Mouse (Mus musculus) large intestine, adult 2 months (tissue): ENCODE data around the gene Ifit2. TPM values are rescaled to one million over a fixed set of nuclear protein-coding genes. Genes with fewer than 3 reads are reported as not detected.

Experiments used
- DNase-seq: peaks from one replicate; pipeline ENCODE4 v3.0.0-alpha.2; 2012; ENCODE audit warnings: low read depth, low spot score
- WGBS: fragments of 180-500 bp; shearing (Covaris S2); methylation state at CpG from one replicate; pipeline ENCODE4 v1.1.7; 2018; 5-methylcytosine and 5-hydroxymethylcytosine counted together
- polyA plus RNA-seq: library from polyadenylated mRNA; depleted of rRNA; stranded (reverse); fragments of >200 nt; gene quantifications from 2 replicates; pipeline ENCODE4 v1.2.3, GENCODE M21; 2012; rRNA removed

The Ifit2 gene
- polyA plus RNA-seq, result 0.63 and 1.3 TPM in 2 replicates

DNA sequence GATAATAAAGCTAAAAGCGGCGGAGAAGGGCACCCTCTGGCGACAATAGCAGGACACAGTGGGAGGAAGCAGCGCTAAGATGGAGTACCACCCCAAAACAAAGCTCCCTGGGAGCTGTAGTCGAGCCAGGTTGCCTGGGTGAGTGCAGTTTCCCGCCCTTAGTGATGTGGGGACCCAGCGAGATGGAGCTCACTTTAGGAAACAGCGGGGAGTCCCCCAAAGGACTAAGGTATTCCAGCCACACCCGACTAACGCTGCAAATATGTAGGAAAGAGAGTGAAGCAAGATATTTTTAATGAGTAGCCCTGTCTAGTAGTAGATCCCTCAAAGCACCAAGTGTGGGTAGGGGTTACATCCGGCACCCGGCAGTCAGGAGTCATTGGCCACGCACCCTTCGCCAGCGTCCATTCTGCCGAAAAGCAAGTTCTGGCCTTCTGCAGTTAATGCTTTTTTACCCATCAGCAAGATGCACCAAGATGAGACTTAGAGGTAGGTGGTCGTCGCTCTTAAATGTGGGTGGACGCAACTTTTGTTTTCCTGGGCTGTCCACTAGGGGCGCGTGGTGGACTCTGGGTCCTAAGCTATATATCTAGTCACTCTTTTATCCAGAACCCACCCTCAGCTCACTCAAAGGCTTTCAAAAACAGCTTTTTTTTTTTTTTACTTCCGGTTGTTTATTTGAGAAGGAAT, at the start of gene Ifit2:
Ifit2 (plus strand) TSS at position 161 of the 690 bp plus-strand sequence.
- 5% methylated on average over 22 of the region's 22 CpGs for WGBS
- no peak for DNase-seq

DNA sequence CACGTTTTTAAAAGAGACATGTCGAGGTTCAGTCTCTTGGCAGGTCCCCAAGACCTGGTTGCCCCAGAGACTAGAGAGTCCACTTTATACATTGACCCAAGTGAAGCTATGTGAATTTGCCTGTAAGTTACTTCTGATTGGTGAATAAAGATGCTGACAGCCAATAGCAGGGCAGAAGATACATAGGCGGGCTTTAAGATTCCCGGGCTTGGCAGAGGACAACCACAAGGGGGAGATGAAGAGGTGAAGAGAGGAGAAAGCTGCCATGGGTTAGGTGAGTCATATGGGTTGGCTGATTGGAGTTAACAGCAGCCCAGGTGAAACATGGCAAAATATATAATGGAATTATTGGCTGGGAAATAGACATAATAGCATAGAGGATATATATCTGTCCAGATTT, 49.7 kb upstream of the Ifit2 start:
- 29% methylated on average over 4 of the region's 4 CpGs for WGBS
- DNase-seq, result peak; percentile 76

DNA sequence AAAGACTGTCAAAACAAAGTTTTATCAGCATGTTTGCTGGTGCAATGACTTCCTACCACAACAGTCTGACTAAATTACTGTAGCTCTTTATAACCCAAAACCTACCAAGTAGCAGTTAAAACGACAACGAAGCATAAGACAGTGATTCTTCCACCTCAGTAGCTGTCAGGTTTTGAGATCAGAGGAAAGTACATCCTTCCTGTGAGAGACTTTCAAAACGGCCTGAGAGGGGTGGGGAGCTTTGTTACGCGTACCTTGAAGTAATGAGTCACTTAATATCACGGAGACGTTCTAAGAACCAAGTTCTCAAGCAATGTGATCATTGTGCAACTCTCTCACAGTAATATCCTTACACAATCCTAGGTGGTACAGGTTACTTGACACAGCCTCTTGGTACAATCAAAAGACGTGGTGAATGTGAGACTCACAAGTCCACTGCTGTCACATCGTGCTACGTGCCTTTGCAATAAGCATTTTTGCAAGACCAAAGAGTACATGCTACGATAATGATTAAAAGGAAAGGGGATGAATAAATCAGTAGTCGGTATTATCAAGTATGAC, 45.3 kb upstream of the Ifit2 start:
- WGBS, result 81% methylated on average over 12 of the region's 12 CpGs
- DNase-seq, result no peak

DNA sequence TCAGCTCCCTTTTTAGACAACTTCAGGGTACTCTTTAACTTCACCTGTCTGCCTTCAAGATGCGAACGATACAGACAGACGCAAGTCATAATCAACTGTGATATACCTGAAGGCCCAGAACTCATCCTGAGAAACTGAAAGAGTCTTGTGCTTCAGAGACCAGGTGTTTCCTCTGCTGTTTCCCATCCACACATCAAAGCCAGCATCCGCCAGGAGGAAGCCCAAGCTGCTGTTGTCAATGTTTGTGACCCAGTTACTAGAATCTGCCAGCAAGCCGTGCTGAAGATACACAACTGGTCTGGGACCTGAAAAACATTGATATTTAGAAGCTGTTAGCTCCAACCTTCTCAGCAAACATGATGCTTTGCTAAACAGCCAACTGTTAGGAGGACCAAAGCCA, 39.8 kb upstream of the Ifit2 start:
- WGBS, result 72% methylated on average over 5 of the region's 5 CpGs
- no peak for DNase-seq

DNA sequence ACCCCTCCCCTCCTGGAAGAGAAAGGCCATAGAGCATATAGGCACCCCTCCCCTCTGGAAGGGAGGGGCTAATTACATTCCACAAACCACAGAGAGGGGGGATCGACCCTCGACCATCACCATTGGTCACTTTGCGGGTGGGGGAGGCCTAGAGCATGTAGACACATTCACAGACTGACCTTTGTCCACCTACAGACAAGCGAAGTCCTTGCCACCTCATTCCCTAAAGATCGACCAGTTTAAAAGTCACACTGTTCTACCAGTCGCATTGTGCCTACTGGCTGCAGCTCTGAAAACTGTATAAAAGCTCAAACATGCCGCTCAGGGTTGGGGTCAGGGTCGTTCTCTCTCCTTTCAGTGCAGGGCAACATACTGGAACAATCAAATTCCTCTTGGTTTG, 39.0 kb upstream of the Ifit2 start:
- WGBS, result 53% methylated on average over 8 of the region's 8 CpGs

DNA sequence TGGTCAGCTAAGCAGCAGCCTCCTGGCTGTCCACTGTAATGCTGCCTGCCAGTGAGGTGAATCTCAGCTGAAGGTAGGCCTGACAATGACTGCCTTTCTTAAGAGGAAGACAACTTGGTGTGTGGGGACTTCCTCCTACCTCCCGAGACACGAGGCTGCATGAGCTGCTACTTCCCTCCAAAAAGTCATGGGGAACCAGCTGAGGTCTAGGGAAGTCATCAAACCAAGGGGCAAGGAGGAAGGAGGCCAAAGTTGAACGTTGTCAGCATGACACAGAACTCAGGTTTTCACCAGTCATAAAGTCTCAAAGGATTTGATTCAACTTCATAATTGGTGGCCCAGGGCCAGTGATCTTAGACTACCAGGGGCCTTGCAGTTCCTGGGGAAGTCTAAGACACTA, 34.8 kb upstream of the Ifit2 start:
- DNase-seq, result no peak

More for the DNA sequence above, 39.0 kb upstream of the Ifit2 start:
- no peak for DNase-seq

DNA sequence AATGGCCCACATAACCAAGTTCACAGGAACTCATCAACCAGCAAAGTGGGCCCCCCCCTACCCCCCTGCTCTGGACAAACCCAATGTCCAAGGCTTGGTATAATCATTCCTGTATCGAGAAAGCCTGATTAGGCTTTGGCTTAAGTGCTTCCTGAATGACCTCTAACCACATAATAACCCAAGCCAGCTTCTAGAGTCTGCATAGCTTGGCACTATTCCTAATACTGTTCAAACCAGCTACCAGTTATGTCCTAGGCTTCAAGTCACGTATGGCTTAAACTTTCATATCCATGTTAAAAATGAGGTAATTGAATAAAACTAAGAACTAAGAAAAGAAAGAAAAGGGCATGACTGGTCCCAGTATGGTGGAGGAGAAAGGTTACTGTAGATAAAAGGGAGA, 34.1 kb upstream of the Ifit2 start:
- WGBS, result 55% methylated on average over 2 of the region's 2 CpGs
- no peak for DNase-seq

More for the DNA sequence above, 34.8 kb upstream of the Ifit2 start:
- 44% methylated on average over 3 of the region's 3 CpGs for WGBS

DNA sequence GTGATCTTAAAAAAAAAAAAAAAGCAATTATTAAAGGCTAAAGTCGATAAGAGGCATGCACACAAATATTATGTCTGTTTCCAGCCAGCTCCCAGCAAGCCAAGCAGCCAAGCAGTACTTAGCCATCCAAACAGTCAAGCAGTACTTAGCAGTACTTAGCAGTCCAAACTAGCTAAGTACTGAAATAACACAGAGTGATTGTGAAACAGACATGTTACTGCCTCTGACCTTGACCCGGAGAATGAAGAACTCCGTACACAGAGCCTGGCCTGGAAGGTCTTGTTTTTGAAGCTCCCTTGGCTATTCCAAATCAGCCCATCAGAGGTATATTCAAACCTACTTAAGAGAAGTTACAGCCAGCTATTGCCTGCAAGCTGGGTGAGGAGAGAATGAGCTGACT, 33.3 kb upstream of the Ifit2 start:
- WGBS, result 58% methylated on average over 3 of the region's 3 CpGs
- DNase-seq, result no peak

DNA sequence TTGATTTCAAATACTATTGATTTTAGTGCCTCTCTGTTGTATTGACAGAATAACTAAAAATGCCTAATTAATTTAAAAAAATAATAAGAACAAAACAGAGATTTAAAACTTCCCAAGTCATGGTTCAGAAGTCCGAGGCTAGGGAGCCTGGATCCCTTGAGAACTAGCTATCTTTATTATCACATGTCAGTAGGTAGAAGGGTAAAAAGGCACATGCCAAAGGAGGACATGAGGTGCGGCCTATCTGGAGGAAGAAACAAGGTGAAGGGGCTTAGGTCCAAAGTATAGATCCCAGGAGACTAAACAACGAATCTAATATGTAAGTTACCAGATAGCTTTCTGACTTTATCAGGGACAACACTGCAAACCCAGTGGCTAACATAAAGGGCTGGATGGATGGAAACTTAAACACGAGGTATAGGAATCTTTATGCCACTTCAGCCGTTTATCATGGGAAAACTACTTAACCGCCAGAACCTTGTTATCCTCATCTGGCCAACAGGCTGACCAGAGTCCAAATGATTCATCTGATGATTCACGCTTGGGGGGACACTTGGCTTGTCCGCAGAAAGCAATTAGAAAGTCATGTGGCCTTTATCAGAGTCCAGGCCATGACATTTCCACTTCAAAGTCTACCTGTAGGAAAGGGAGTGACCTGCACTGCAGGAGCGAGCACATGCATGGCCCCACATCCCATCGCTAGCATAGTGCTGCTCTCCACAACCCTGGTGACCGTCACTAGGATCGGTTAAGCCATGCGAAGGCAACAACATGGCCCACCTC, 32.5 kb upstream of the Ifit2 start:
- no peak for DNase-seq
- WGBS, result 71% methylated on average over 13 of the region's 13 CpGs

DNA sequence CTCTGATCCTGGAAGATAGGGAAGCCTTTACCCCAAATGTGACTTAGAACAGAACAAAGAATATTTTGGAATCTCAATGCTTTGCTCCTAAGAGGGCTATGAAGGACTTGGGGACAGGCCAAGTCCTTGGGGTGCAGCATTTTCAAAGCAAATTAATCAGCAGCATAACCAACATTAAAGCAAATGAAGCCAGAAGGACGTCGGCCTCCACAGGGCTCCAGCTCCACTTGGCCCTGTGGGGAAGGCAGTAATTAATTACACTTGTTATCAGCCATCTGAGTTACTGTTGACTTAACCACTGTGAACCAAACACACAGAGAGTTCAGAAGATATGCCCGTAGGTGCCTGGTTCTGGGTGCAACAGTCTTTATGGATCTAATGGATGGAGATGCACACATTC, 31.7 kb upstream of the Ifit2 start:
- 69% methylated on average over 3 of the region's 3 CpGs for WGBS
- DNase-seq, result no peak

DNA sequence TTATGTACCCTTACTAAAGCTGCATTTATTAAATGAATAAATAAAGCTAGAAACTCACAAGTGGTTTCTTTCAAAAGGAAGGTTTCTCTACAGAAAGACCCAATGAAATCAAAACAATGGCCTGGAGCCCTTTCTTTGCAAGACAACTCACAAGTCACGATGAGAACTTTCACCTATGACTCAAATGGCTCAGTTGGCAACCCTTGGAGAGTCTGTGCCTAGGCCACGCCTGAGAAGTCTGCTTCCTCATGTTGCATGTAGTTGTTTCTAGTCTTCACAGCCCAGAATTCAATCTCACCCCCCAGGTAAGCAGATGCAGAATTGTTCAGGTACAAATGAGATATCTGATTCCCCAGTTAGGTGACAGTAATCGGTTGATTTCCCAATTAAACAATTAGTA, 30.8 kb upstream of the Ifit2 start:
- 40% methylated on average over 3 of the region's 3 CpGs for WGBS
- peak; percentile 60 for DNase-seq

DNA sequence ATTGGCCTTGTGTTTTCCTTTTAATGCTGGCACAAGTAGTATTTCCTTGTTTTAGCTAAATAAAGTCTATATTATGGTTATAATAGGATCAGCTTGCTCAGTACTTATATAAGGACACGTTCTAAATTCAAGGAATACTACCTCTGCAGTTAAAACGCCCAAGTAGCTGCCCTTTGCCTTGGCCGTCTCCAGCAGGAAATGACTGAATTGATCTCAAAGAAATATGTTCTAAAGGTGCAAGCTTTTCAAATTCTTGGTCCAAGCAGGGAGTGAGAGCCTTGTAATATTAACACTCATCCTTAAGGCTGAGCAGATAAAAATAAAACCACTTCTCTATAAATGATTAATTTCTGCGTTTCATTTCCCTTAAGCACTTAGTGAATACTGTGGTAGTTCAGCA, 30.4 kb upstream of the Ifit2 start:
- WGBS, result 52% methylated on average over 4 of the region's 4 CpGs
- DNase-seq, result no peak

DNA sequence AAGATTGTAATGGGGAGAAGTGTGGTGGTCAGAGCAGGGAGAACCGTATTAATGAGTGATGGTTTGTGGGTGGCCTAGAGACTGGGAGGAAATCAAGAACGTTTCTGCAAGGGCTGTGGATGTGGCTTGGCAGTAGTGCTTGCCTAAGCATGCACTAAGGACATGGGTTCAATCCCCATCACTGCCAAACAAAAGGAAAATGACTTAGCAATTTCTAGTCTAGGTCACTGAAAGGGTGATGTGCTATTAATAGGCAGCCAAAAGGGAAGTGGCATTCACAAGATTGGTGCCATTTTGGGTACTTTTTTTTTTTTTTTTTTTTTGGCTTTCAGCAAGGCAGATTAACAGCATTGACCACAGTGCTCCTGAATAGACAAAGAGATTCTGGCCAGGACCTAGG, 29.1 kb upstream of the Ifit2 start:
- whole genome bisulfite sequencing, result 78% methylated on average over 2 of the region's 2 CpGs
- no peak for DNase-seq

DNA sequence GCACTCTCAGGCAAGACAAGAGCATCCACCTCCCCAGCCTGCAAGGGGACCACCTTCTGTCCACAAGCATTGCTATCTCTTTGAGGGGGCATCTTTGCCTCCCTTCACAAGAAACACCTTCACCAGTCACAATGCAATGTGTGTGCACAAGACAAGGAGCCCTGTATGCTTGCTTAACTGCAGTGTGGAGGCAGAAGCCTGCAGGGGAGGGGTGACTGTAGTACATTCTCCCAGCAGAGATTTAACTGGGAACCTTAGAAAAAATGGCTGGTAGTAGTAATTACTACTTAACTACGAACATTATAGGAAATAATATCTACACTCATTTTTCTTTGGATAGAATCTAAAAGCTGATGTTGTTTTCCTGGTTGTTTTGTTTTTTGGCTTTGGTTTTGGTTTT, 28.5 kb upstream of the Ifit2 start:
- WGBS, result 91% methylated on average over 1 of the region's 1 CpGs
- DNase-seq, result no peak

DNA sequence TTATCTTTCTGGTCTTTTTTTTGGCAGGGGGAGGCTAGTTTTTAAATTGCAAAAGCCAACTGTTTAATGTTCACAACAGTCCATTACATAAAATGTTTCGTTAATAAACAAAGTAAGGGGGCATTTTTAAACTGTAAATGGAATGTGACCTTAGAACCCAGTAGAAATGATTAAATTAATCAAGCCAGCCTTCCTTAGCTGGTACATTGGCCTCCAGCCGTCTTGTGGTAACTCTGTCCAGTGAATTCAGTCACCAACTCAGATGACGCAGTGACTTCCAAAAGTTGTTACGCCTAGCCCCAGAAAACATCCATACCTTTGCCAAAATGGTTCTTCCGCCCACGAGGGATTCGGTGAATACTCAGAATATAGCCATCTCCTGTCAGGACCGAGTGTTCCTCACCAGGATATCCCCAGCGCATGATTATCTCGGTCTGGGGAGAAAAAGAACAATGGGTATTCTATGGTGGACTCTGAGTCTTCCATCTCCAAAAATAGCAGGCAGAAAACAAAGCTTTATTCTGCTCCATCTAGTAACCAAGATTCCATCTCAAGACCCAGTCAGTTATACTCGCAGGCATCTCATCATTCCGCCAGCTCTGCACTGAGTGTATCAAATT, 27.3 kb upstream of the Ifit2 start:
- WGBS, result 88% methylated on average over 12 of the region's 12 CpGs
- DNase-seq, result no peak

DNA sequence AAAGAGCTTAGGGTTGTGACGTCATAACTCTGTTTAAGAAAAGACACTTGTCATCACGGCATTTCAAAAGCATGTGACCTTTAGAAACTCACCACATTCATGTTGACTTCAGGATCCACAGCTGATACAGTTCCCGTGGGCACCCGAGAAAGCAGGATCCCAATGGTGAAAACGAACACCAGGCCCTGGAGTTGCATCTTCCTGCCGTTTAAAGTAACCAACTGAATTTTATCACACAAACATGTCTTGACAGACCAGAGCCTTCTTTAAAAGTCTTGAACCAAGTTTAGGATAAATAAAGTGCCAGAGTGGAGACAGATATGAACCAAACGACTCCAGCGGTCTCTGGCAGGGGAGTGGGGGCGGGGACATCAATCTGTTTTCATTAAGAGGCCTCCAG, 25.8 kb upstream of the Ifit2 start:
- no peak for DNase-seq
- 65% methylated on average over 9 of the region's 9 CpGs for WGBS

DNA sequence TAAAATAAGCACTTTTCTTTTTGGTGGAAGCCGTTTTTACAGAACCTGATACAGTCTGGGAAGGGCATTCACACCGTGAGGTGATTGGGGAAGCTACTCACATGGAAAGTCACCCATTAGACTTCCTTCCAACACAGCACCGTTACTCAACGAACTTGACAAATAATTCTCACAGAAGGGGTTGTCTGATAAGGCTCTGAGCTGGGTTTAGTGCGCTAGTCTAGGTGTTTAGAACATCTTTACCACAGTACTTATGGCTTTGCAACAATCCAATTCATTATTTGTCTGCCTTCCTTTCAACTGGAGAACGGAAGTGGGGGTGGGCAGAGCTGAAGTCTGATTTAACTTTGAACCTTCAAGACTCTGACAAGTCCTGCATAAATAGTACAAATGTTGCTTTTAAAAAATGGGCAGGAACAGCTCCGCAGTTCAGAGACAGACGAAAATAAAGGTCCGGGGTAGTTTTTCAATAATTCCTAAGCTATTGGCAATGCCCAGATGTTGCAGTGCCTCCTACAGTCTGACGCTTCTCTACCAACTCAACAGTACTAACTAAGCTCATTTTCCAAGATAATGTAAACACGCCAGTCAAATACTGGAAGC, 24.1 kb upstream of the Ifit2 start:
- WGBS, result 15% methylated on average over 11 of the region's 11 CpGs
- no peak for DNase-seq

DNA sequence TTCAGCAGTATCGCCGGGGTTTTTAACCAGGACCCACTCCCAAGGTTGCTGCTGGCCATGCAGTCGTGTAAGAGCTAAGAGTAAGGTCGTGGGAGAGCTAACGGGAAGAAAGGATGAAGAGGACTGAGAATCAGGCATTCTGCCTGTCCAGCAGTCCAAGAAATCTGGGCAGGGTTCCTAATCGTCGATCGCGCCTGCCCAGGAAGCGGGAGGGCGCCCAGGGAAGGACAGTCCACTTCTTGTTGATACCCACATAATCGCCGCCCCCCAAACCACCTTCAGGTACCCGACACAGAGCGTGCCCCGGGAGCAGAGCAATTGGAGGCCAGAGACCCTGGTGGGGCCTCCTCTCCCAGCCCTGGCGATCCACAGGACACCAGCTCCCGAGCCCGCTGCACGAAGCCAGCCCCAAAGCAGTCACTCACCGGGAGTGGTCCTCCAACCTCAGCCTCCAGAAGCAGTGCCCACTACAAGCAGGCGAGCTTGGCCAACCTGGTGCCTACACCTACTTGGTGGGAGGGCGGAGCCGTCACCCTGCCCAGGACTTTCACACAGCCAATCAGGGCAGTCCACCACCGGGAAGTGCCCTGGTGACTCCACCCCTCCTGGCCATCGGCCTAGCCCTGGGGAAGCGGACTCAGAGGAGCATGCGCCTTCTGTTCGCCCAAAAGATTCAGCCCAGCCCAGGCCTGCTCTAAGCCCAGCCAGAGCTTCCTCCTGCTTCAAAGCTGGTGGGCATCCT, 23.4 kb upstream of the Ifit2 start, which contains the start of gene Lipa:
Lipa (minus strand) TSS at position 534 of the 742 bp plus-strand sequence.
- peak; percentile 86 for DNase-seq

DNA sequence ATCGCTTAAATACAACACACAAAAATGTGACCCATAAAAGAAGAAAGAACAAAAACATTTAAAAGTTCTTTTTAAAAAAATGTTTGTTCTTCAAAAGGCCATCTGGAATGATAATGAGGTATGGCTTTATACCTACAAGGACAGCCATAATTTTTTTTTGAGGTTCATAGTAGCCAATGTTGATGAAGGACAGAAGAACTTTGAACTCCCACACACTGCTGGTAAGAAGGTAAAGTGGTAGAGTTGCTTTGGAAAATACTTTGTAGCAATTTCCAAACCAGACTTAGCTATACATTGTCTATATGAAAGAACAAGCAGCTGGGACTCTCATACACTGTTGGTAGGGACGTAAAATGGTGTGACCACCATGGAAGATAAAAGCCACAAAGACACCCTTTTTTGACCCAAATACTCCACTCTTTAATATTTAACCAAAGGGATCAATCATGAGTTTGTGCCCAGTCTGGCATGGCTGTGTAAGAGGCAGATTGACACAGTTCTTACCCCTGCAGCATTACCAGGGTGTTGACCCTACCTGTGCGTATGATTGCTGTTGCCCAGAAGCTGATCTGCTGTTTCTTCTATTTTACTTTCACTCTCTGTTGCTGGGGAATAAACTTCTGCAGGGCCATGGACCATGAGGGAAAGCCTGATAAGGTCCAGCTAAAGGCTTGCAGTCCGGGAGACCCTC, 18.3 kb upstream of the Ifit2 start:
- WGBS, result 91% methylated on average over 4 of the region's 4 CpGs
- no peak for DNase-seq

More for the DNA sequence above, 23.4 kb upstream of the Ifit2 start, which contains the start of gene Lipa:
- under 1% methylated on average over 29 of the region's 29 CpGs for WGBS
